Mouse (Mus musculus): Measurements from ENCODE around the gene Sf3a2. TPM values are rescaled to one million over a fixed set of nuclear protein-coding genes. Genes with fewer than 3 reads are reported as not detected.

The Sf3a2 gene
- polyA plus RNA-seq, 1 experiment from 2014 or later: 38.3 TPM

- H3K4me2 ChIP-seq: no peak overlapping the region
- H3K4me1 ChIP-seq (replicated peaks): peaks cover 62% of the 10 kb centered on the region
- 79% methylated on average over 5 of the region's 5 CpGs for WGBS
- H3K9ac ChIP-seq: peak overlapping the region; percentile 11; the same call in 1 of the 2 replicates
- ATAC-seq (replicated peaks; ENCODE audit: insufficient number of reproducible peaks, insufficient read depth, low FRiP score, low read depth): no peak
- peaks cover 5% of the 10 kb centered on the region; the same call in 1 of the 2 replicates for H3K27me3 ChIP-seq
- no peak overlapping the region for H3K4me3 ChIP-seq
- H3K27ac ChIP-seq: 0 out of 2 replicates have a peak overlapping the region, but pooled peaks have one; percentile 22
- H3K9me3 ChIP-seq (replicated peaks): no peaks in the 10 kb centered on the region
- peaks cover 36% of the 10 kb centered on the region for H3K36me3 ChIP-seq
Observed at GRCm38 (mm10) chr10:80805322-80805721, 7.3 kb downstream of the Sf3a2 start.

GRCm38 (mm10) chr10:80805925-80806324 is 7.9 kb downstream of the Sf3a2 start:
- Histone ChIP-seq H3K4me3 (no peak overlapping the region), H3K4me1 (replicated peaks) (peaks cover 58% of the 10 kb centered on the region), H3K36me3 (peaks cover 36% of the 10 kb centered on the region), H3K4me2 (no peak overlapping the region), H3K9me3 (replicated peaks) (no peaks in the 10 kb centered on the region), H3K27me3 (peaks cover 5% of the 10 kb centered on the region; the same call in 1 of the 2 replicates), H3K9ac (no peak overlapping the region), H3K27ac (no peak overlapping the region)
- ATAC-seq (replicated peaks; ENCODE audit: insufficient number of reproducible peaks, insufficient read depth, low FRiP score, low read depth): 0 out of 2 replicates have a peak, but pooled peaks have one; percentile 9
- WGBS: 20% methylated on average over 3 of the region's 3 CpGs

GRCm38 (mm10) chr10:80806341-80807056 is 8.5 kb downstream of the Sf3a2 start:
- peaks cover 31% of the 10 kb centered on the region for H3K36me3 ChIP-seq
- H3K9ac ChIP-seq: peak overlapping the region; percentile 60
- peak overlapping the region; percentile 54 for H3K4me3 ChIP-seq
- peak overlapping the region; percentile 93 for H3K4me2 ChIP-seq
- 48% methylated on average over 34 of the region's 34 CpGs for WGBS
- no peaks in the 10 kb centered on the region for H3K9me3 ChIP-seq (replicated peaks)
- ATAC-seq (replicated peaks; ENCODE audit: insufficient number of reproducible peaks, insufficient read depth, low FRiP score, low read depth): no peak
- H3K27me3 ChIP-seq: peaks cover 5% of the 10 kb centered on the region; the same call in 1 of the 2 replicates
- H3K27ac ChIP-seq: peak overlapping the region; percentile 86
- H3K4me1 ChIP-seq (replicated peaks): peaks cover 55% of the 10 kb centered on the region

GRCm38 (mm10) chr10:80807057-80807627 is 9.1 kb downstream of the Sf3a2 start:
- ATAC-seq (replicated peaks; ENCODE audit: insufficient number of reproducible peaks, insufficient read depth, low FRiP score, low read depth): peak; percentile 76
- WGBS: 1% methylated on average over 58 of the region's 58 CpGs
- no peaks in the 10 kb centered on the region for H3K9me3 ChIP-seq (replicated peaks)
- peak overlapping the region; percentile 86 for H3K27ac ChIP-seq
- peak overlapping the region; percentile 54 for H3K4me3 ChIP-seq
- peaks cover 5% of the 10 kb centered on the region; the same call in 1 of the 2 replicates for H3K27me3 ChIP-seq
- peaks cover 56% of the 10 kb centered on the region for H3K4me1 ChIP-seq (replicated peaks)
- peak overlapping the region; percentile 93 for H3K4me2 ChIP-seq
- peak overlapping the region; percentile 60 for H3K9ac ChIP-seq
- peaks cover 25% of the 10 kb centered on the region for H3K36me3 ChIP-seq

GRCm38 (mm10) chr10:80808099-80808984 is 10.3 kb downstream of the Sf3a2 start:
- H3K4me1 ChIP-seq (replicated peaks): peaks cover 63% of the 10 kb centered on the region
- 20% methylated on average over 40 of the region's 40 CpGs for WGBS

GRCm38 (mm10) chr10:80808985-80809632 is 11.1 kb downstream of the Sf3a2 start:
- no peak for ATAC-seq (replicated peaks; ENCODE audit: insufficient number of reproducible peaks, insufficient read depth, low FRiP score, low read depth)
- 9% methylated on average over 18 of the region's 18 CpGs for WGBS
- H3K27ac ChIP-seq: peak overlapping the region; percentile 19; the same call in 1 of the 2 replicates
- H3K36me3 ChIP-seq: peaks cover 5% of the 10 kb centered on the region
- H3K27me3 ChIP-seq: peaks cover 5% of the 10 kb centered on the region; the same call in 1 of the 2 replicates
- peaks cover 63% of the 10 kb centered on the region for H3K4me1 ChIP-seq (replicated peaks)
- peak overlapping the region; percentile 53 for H3K9ac ChIP-seq
- H3K4me2 ChIP-seq: peak overlapping the region; percentile 93
- peak overlapping the region; percentile 32 for H3K4me3 ChIP-seq
- no peaks in the 10 kb centered on the region for H3K9me3 ChIP-seq (replicated peaks)

More at GRCm38 (mm10) chr10:80808099-80808984, 10.3 kb downstream of the Sf3a2 start:
- Histone ChIP-seq H3K4me2 (peak overlapping the region; percentile 93), H3K9ac (peak overlapping the region; percentile 53), H3K9me3 (replicated peaks) (no peaks in the 10 kb centered on the region), H3K4me3 (peak overlapping the region; percentile 32), H3K36me3 (peaks cover 13% of the 10 kb centered on the region), H3K27me3 (peaks cover 5% of the 10 kb centered on the region; the same call in 1 of the 2 replicates), H3K27ac (peak overlapping the region; percentile 86; the same call in 1 of the 2 replicates)
- no peak for ATAC-seq (replicated peaks; ENCODE audit: insufficient number of reproducible peaks, insufficient read depth, low FRiP score, low read depth)

GRCm38 (mm10) chr10:80810084-80810483 is 12.1 kb downstream of the Sf3a2 start:
- ATAC-seq (replicated peaks; ENCODE audit: insufficient number of reproducible peaks, insufficient read depth, low FRiP score, low read depth): 0 out of 2 replicates have a peak, but pooled peaks have one; percentile 10
- Histone ChIP-seq H3K27ac (peak overlapping the region; percentile 8; the same call in 1 of the 2 replicates), H3K4me1 (replicated peaks) (peaks cover 54% of the 10 kb centered on the region), H3K36me3 (no peaks in the 10 kb centered on the region), H3K27me3 (peaks cover 5% of the 10 kb centered on the region; the same call in 1 of the 2 replicates), H3K9me3 (replicated peaks) (no peaks in the 10 kb centered on the region), H3K4me3 (peak overlapping the region; percentile 30), H3K9ac (peak overlapping the region; percentile 25; the same call in 1 of the 2 replicates), H3K4me2 (peak overlapping the region; percentile 58)
- WGBS: 6% methylated on average over 20 of the region's 20 CpGs

GRCm38 (mm10) chr10:80812391-80813041 is 14.5 kb downstream of the Sf3a2 start:
- Histone ChIP-seq H3K27me3 (peaks cover 5% of the 10 kb centered on the region; the same call in 1 of the 2 replicates), H3K4me3 (no peak overlapping the region), H3K36me3 (no peaks in the 10 kb centered on the region), H3K9ac (no peak overlapping the region), H3K9me3 (replicated peaks) (no peaks in the 10 kb centered on the region), H3K27ac (no peak overlapping the region), H3K4me1 (replicated peaks) (peaks cover 35% of the 10 kb centered on the region), H3K4me2 (no peak overlapping the region)
- ATAC-seq (replicated peaks; ENCODE audit: insufficient number of reproducible peaks, insufficient read depth, low FRiP score, low read depth): no peak
- 29% methylated on average over 5 of the region's 5 CpGs for WGBS

GRCm38 (mm10) chr10:80813366-80813765 is 15.4 kb downstream of the Sf3a2 start, which contains the start of gene Jsrp1:
Gene Jsrp1 (minus strand): TSS chr10:80813498.
- Histone ChIP-seq H3K4me2 (no peak within 1 kb of the TSS), H3K9ac (no peak within 1 kb of the TSS), H3K4me1 (replicated peaks) (peaks cover 26% of the 10 kb centered on the region), H3K36me3 (no peaks in the 10 kb centered on the region), H3K27ac (no peak within 1 kb of the TSS), H3K9me3 (replicated peaks) (no peaks in the 10 kb centered on the region), H3K27me3 (peaks cover 5% of the 10 kb centered on the region; the same call in 1 of the 2 replicates), H3K4me3 (no peak within 1 kb of the TSS)
- WGBS: 66% methylated on average over 4 of the region's 4 CpGs
- no peak for ATAC-seq (replicated peaks; ENCODE audit: insufficient number of reproducible peaks, insufficient read depth, low FRiP score, low read depth)

GRCm38 (mm10) chr10:80814800-80815199 is 16.8 kb downstream of the Sf3a2 start:
- Histone ChIP-seq H3K27ac (no peak overlapping the region), H3K4me2 (no peak overlapping the region), H3K36me3 (no peaks in the 10 kb centered on the region), H3K4me1 (replicated peaks) (peaks cover 14% of the 10 kb centered on the region), H3K9me3 (replicated peaks) (no peaks in the 10 kb centered on the region), H3K27me3 (0 out of 2 replicates have a peak, but pooled peaks cover 2% of the 10 kb centered on the region), H3K4me3 (no peak overlapping the region), H3K9ac (no peak overlapping the region)
- ATAC-seq (replicated peaks; ENCODE audit: insufficient number of reproducible peaks, insufficient read depth, low FRiP score, low read depth): no peak
- WGBS: 61% methylated on average over 7 of the region's 7 CpGs
